Mouse (Mus musculus): ENCODE measurements around the gene Fam124b. TPM values are rescaled to one million over a fixed set of nuclear protein-coding genes. Genes with fewer than 3 reads are reported as not detected.

Fam124b gene
- polyA plus RNA-seq, 1 experiment from 2014 or later, result not detected

DNA sequence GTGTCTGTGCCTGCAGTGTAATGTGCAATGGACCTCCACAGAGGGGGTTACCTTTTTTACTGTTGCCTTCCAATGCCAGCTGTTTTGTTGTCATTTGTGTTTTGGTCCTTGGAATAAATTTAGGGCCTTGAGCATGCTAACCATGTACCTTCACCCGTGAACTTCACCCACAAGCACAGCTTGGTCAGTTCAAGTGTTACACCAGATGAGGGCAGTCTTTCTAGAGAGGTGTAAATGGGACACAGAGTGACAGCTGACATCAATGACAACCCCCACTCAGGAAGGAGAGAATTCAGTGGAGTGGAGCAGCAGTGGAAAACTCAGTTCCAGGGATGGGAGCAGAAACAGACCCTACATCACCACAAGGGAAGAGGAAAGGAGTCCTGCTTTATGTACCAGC lies 12.3 kb upstream of the Fam124b start:
- whole genome bisulfite sequencing (ENCODE audit: insufficient replicate concordance), result 44% methylated on average over 1 of the region's 1 CpGs
- no peak for DNase-seq
- Histone ChIP-seq H3K9me3 (replicated peaks) (no peaks in the 10 kb centered on the region), H3K27me3 (no peaks in the 10 kb centered on the region), H3K4me2 (no peak overlapping the region), H3K4me1 (replicated peaks) (no peaks in the 10 kb centered on the region), H3K36me3 (no peaks in the 10 kb centered on the region), H3K4me3 (replicated peaks) (no peak overlapping the region), H3K27ac (no peak overlapping the region), H3K9ac (no peak overlapping the region)
- no peak for ATAC-seq (ENCODE audit: low read depth)

DNA sequence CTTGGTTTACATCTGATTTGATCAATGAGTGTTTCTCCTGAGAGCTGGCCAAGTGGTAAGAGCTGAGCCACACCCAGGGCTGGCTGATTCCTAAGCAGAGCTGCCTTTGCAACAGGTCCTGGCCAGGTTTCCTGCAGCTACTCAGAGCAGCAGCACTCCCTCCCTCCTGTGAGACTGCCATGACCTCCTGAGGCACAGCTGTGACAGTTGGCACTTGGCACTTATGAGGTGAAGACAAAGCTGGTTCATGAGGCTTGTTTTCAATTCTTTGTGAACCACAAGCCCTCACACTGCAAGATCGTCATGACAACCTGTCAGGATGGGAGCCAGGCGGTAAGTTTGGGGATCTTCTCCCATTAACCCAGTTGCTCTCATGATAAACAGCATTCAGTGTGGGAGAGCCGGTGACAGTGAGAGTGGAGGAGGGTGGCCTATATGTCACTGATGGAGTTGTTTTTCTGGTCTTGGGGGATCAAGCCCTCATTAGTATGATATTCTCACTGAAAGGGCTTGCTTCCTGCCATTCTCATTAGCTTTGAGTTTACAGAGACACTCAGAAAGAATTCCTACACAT lies 6.7 kb upstream of the Fam124b start:
- no peak overlapping the region for H3K4me3 ChIP-seq (replicated peaks)
- no peaks in the 10 kb centered on the region for H3K36me3 ChIP-seq
- DNase-seq (no peak), ATAC-seq (ENCODE audit: low read depth) (no peak)
- no peak overlapping the region for H3K27ac ChIP-seq
- no peaks in the 10 kb centered on the region for H3K4me1 ChIP-seq (replicated peaks)
- 55% methylated on average over 3 of the region's 3 CpGs for WGBS (ENCODE audit: insufficient replicate concordance)
- no peak overlapping the region for H3K9ac ChIP-seq
- no peaks in the 10 kb centered on the region for H3K27me3 ChIP-seq
- H3K4me2 ChIP-seq, result no peak overlapping the region
- H3K9me3 ChIP-seq (replicated peaks), result no peaks in the 10 kb centered on the region

DNA sequence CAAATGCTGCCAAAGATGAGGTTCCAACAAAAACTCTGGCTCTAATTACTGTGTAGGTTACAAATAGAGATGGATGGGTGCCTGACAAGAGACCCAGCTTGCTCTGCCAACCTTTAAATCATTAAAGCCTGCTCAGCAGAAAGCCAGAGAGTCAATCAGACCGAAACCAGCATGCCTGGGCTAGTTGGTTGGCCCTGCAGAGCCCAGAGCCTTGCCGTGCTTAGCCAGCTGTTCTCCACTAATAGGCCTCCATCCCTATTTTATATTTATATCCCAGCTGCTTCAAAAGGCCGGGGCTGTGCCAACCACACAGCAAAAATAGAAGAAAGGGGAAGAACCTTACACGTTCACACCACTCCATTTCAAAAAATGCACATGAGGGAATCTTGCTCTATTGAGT lies 2.9 kb upstream of the Fam124b start:
- WGBS (ENCODE audit: insufficient replicate concordance), result 45% methylated on average over 4 of the region's 4 CpGs
- no peaks in the 10 kb centered on the region for H3K9me3 ChIP-seq (replicated peaks)
- H3K4me2 ChIP-seq, result no peak overlapping the region
- no peak overlapping the region for H3K27ac ChIP-seq
- no peak for DNase-seq
- H3K4me1 ChIP-seq (replicated peaks), result no peaks in the 10 kb centered on the region
- H3K27me3 ChIP-seq, result no peaks in the 10 kb centered on the region
- H3K9ac ChIP-seq, result no peak overlapping the region
- no peak for ATAC-seq (ENCODE audit: low read depth)
- H3K4me3 ChIP-seq (replicated peaks), result no peak overlapping the region
- H3K36me3 ChIP-seq, result no peaks in the 10 kb centered on the region

DNA sequence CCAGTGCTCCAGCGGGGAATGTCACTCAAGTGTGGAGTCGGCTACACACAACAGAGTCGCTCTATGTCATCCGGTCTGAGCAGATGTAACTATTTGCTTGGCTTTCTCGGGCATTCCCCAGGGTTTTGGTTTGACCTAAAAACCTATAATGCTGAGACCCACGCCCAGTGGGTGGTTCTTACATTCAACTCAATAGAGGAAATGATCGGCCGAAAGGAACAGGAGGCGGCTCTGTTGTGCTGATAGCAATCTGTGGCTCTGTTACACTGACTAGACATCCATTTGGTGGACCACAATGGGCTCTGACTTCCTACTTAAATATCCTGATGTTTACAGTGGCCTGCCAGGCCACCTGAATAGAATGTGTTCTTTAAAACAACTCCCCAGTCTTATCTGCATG lies 4.4 kb downstream of the Fam124b start:
- DNase-seq, result no peak
- H3K36me3 ChIP-seq, result no peaks in the 10 kb centered on the region
- H3K27me3 ChIP-seq, result no peaks in the 10 kb centered on the region; the same call in 1 of the 2 replicates
- H3K9me3 ChIP-seq (replicated peaks), result no peaks in the 10 kb centered on the region
- no peak overlapping the region for H3K9ac ChIP-seq
- H3K4me2 ChIP-seq, result no peak overlapping the region
- ATAC-seq (ENCODE audit: low read depth), result no peak
- 0 out of 2 replicates have a peak, but pooled peaks cover 2% of the 10 kb centered on the region for H3K4me1 ChIP-seq (replicated peaks)
- no peak overlapping the region for H3K27ac ChIP-seq
- WGBS (ENCODE audit: insufficient replicate concordance), result 23% methylated on average over 9 of the region's 9 CpGs
- no peak overlapping the region for H3K4me3 ChIP-seq (replicated peaks)

DNA sequence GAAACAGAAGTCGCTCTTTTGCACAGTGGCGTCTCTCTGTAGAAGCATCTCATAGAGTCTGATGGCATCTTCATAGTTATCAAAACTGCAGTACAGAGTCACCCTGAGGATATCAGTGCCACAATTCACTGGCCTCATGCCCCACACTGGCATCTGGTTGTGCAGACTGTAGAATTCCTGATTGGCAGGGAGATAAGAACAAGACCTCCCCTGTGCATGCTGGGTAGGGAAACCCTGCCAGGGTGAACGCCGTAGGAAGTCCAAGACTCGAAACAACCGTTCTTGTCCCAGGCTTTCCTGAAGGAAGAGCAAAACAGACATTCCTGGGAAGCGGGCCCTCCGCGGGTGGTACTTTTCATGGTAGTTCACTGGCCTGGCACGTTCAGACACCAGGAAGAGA lies 5.1 kb downstream of the Fam124b start:
- H3K27me3 ChIP-seq, result no peaks in the 10 kb centered on the region; the same call in 1 of the 2 replicates
- H3K4me1 ChIP-seq (replicated peaks), result 0 out of 2 replicates have a peak, but pooled peaks cover 2% of the 10 kb centered on the region
- H3K4me2 ChIP-seq, result no peak overlapping the region
- H3K36me3 ChIP-seq, result no peaks in the 10 kb centered on the region
- no peak overlapping the region for H3K4me3 ChIP-seq (replicated peaks)
- WGBS (ENCODE audit: insufficient replicate concordance), result 57% methylated on average over 10 of the region's 10 CpGs
- H3K9me3 ChIP-seq (replicated peaks), result no peaks in the 10 kb centered on the region
- ATAC-seq (ENCODE audit: low read depth) (no peak), DNase-seq (no peak)
- H3K27ac ChIP-seq, result no peak overlapping the region
- no peak overlapping the region for H3K9ac ChIP-seq

DNA sequence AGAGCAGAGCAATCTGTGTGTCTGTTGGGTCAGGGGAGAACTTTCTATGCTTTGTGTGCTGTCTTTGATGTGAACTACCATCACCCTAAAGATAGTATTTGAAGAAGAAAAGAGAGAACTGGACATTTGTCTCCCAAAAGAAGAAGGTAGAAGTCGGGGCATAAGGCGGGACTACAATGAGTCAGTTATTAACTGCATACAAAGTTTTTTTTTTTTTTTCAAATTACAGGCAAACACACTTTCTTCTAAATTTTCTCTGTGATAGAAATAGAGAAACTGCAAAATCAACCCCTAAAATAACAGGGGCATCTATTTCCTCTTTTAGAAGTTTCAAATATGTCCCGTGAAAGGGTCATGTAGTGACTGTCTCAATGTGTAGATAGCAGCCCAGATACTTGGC lies 16.0 kb downstream of the Fam124b start:
- WGBS (ENCODE audit: insufficient replicate concordance), result 62% methylated on average over 3 of the region's 3 CpGs
- Histone ChIP-seq H3K4me1 (replicated peaks) (no peaks in the 10 kb centered on the region), H3K27me3 (no peaks in the 10 kb centered on the region), H3K36me3 (no peaks in the 10 kb centered on the region), H3K9ac (no peak overlapping the region), H3K9me3 (replicated peaks) (no peaks in the 10 kb centered on the region), H3K4me3 (replicated peaks) (no peak overlapping the region), H3K27ac (no peak overlapping the region), H3K4me2 (no peak overlapping the region)
- DNase-seq (no peak), ATAC-seq (ENCODE audit: low read depth) (no peak)

DNA sequence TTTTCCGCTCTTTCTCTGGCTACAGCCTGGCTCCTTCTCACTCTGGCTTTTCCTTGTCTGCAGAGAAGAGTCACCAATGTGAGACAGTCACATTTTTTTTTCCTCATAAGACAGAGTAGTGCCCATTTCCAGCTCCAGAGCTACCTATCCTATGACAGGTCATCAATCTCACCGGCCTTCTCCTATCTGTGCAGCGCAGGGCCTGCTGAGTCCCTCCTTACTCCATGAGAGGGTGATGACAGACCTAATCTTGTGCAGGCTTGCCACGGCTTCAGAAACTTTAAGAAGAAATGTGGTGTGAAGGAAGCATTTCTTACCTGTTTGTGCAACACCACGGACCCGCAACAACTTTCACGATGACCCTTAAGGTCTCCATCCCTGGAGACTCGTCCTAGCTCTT lies 25.4 kb downstream of the Fam124b start:
- no peak overlapping the region for H3K27ac ChIP-seq
- no peak overlapping the region for H3K4me2 ChIP-seq
- no peaks in the 10 kb centered on the region for H3K9me3 ChIP-seq (replicated peaks)
- H3K9ac ChIP-seq, result no peak overlapping the region
- no peaks in the 10 kb centered on the region for H3K27me3 ChIP-seq
- H3K4me3 ChIP-seq (replicated peaks), result no peak overlapping the region
- H3K4me1 ChIP-seq (replicated peaks), result no peaks in the 10 kb centered on the region
- DNase-seq (no peak), ATAC-seq (ENCODE audit: low read depth) (no peak)
- no peaks in the 10 kb centered on the region for H3K36me3 ChIP-seq
- WGBS (ENCODE audit: insufficient replicate concordance), result 66% methylated on average over 8 of the region's 8 CpGs

DNA sequence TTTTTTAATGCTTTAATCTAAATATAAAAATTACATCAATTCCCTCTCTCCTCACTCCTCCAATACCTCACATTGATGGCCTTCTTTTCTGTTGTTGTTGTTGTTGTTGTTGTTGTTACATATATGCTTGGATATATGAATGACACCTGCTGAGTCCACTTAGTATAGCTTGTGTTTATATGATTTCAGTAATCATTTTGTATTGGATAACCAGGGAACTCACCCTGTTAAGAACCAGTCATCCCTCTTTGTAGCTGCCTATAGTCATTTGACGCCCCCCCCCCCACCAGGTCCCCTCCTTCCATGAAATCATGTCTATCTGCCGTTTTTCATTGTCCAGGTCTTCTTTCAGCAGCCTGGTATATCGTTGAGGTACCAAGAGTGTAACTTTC lies 36.9 kb downstream of the Fam124b start:
- no peaks in the 10 kb centered on the region for H3K36me3 ChIP-seq
- no peaks in the 10 kb centered on the region for H3K9me3 ChIP-seq (replicated peaks)
- no peak overlapping the region for H3K4me3 ChIP-seq (replicated peaks)
- DNase-seq (no peak), ATAC-seq (ENCODE audit: low read depth) (no peak)
- no peak overlapping the region for H3K4me2 ChIP-seq
- H3K27ac ChIP-seq, result no peak overlapping the region
- 38% methylated on average over 3 of the region's 3 CpGs for WGBS (ENCODE audit: insufficient replicate concordance)
- H3K9ac ChIP-seq, result no peak overlapping the region
- H3K27me3 ChIP-seq, result no peaks in the 10 kb centered on the region
- no peaks in the 10 kb centered on the region for H3K4me1 ChIP-seq (replicated peaks)

DNA sequence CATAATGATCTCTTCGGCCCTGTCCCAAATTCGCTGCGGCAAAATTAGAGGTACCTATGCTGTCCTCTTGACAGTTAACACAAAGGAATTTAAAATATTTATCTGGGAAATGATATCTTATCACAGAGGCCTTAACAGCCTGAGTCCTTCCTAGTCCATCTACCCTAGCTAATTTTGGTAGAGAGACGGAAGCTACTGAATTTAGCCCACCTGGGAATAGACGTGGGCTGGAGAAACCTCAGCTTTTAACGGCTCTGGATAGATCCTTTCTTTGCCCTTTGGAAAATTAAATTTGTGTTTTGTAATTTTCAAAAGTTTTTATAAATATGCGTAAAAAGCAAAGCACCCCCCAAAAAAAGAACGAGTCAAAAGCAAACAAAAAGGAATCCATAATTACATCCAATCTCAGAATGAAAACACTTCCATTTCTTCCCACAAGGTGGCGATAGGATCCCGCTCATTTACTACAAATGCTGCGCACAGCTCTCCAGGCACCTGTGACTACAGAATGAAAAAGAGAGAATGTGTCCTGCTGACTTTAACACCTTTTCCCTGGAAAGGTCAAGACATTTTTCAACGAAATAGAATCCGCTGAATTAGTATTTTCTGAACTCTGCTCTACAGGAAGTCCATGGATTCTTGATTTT lies 37.4 kb downstream of the Fam124b start:
- no peaks in the 10 kb centered on the region for H3K9me3 ChIP-seq (replicated peaks)
- H3K27ac ChIP-seq, result no peak overlapping the region
- DNase-seq (peak; percentile 2), ATAC-seq (ENCODE audit: low read depth) (no peak)
- no peaks in the 10 kb centered on the region for H3K27me3 ChIP-seq
- H3K4me3 ChIP-seq (replicated peaks), result no peak overlapping the region
- no peaks in the 10 kb centered on the region for H3K4me1 ChIP-seq (replicated peaks)
- H3K36me3 ChIP-seq, result no peaks in the 10 kb centered on the region
- no peak overlapping the region for H3K4me2 ChIP-seq
- WGBS (ENCODE audit: insufficient replicate concordance), result 38% methylated on average over 13 of the region's 13 CpGs
- no peak overlapping the region for H3K9ac ChIP-seq

DNA sequence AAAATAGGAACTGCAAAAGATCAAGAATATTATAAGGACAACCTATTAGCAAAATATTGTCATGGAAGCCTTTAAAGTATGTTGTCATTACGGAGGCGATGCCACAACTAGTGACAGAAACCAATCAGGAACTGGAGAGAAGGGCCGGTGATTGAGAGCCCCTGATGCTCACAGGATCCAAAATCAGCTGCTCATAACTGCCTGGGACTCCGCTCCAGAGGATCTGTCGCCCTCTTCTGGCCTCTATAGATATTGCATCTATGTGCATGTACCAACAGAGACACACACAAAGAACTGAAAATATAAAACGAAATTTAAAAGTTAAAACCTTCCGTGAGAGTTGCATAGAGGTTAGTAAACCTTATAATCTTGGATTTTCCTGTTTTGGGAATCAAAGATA lies 38.1 kb downstream of the Fam124b start:
- Histone ChIP-seq H3K9me3 (replicated peaks) (no peaks in the 10 kb centered on the region), H3K27ac (no peak overlapping the region), H3K36me3 (no peaks in the 10 kb centered on the region), H3K4me3 (replicated peaks) (no peak overlapping the region), H3K9ac (no peak overlapping the region), H3K27me3 (no peaks in the 10 kb centered on the region), H3K4me1 (replicated peaks) (no peaks in the 10 kb centered on the region), H3K4me2 (no peak overlapping the region)
- no peak for ATAC-seq (ENCODE audit: low read depth)
- 52% methylated on average over 7 of the region's 7 CpGs for WGBS (ENCODE audit: insufficient replicate concordance)
- no peak for DNase-seq

DNA sequence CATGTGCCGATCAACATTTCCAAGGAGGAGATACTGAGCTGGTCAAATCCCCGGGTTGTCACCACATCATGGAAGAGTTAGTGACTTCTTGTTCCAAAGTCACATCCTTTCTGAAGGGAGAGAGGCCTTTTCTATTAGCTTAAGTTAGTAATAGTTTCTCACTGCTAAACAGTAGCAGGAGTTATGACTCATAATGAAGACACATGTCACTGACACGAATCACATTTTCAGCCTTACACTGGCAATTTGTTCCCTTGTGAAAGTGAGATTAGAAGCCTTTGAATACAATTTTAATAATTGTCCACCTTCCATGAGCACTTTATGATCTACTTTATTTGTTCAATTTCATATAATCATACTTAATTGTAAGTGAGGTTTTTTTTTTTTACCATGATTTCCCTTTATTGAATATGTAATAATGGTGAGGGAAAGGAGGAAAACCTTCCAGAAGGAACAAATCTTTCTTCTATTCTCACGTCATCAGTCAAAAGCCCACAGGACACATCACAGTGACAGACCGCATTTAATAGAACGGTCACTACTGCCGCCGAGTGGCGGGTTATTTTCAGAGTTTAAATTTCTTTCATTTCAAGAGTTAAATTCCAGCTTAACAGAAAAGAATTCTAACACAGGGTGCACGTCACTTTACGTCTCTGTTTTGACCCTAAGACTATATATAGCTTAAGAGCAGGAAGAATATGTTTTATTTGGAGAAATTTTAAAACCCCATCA lies 40.5 kb downstream of the Fam124b start:
- Histone ChIP-seq H3K4me1 (replicated peaks) (no peaks in the 10 kb centered on the region), H3K27me3 (no peaks in the 10 kb centered on the region), H3K36me3 (no peaks in the 10 kb centered on the region), H3K4me3 (replicated peaks) (no peak overlapping the region), H3K27ac (no peak overlapping the region), H3K9me3 (replicated peaks) (no peaks in the 10 kb centered on the region), H3K9ac (no peak overlapping the region), H3K4me2 (no peak overlapping the region)
- 56% methylated on average over 11 of the region's 11 CpGs for WGBS (ENCODE audit: insufficient replicate concordance)
- DNase-seq (no peak), ATAC-seq (ENCODE audit: low read depth) (no peak)

DNA sequence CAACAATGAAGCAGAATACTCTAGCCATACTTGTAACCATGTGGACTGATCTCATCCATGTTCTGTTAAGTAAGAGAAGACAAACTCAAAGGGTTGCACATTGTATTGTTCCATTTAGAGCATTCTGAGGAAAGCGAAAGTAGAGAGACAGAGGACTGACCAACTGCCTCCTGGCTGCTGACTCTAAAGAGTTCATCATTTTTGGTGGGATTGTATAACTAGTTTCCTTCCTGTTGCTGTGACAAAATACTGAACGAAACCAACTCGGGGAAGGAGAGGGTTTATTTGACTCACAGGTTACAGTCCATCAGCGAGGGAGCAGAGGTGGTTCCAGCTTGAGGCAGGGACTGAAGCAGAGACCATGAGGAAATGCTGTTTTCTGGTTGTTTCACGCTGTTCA lies 50.6 kb downstream of the Fam124b start:
- Histone ChIP-seq H3K9me3 (replicated peaks) (no peaks in the 10 kb centered on the region), H3K9ac (no peak overlapping the region), H3K27me3 (no peaks in the 10 kb centered on the region), H3K4me1 (replicated peaks) (no peaks in the 10 kb centered on the region), H3K4me3 (replicated peaks) (no peak overlapping the region), H3K27ac (no peak overlapping the region), H3K36me3 (no peaks in the 10 kb centered on the region), H3K4me2 (no peak overlapping the region)
- 46% methylated on average over 5 of the region's 5 CpGs for WGBS (ENCODE audit: insufficient replicate concordance)
- no peak for DNase-seq
- ATAC-seq (ENCODE audit: low read depth), result no peak

Data from liver, embryonic 13.5 days (tissue).